Mouse (Mus musculus): ENCODE results near the gene Igf2bp3.
A peak's percentile ranks its signal among the peaks of the same experiment; 100 is the strongest.

The Igf2bp3 gene

DNA sequence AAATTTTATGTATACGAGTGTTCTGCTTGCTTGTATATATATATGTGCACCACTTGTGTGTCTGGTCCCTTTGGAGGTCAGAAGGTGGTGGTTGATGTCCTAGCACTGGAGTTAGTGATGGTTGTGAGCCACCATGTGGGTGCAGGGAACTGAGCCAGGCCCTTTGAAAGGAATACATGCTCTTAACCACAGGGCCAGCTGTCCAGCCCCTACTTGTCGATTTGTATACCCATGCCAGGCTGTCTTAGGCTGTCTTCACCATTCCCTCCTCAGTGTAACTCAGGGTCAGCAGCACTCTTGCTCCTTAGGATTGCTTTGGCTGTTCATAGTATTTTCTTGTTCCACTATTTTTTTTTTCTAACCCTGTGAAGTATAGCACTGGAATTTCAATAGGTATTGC, 136.9 kb downstream of the Igf2bp3 start:
- DNase-seq (ENCODE audit: extremely low spot score, low spot score), result no peak

DNA sequence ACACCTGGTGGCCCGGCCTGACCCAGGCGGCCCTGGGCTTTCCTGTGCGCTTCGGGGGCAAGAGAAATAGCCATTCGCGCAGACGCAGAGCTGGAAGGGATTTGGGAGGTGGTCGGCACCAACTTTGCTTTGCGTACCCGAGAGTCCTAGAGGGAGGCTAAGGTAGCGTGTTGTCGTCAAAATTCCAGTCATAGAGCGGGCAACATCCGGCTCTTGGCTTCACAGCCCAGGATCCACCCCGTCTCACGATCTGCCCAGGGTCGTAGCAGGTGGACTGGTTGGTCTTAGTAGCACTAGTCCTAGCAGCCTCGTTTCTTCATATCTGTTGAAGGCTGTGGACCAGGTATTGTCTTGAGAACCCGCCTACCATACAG, 140.7 kb downstream of the Igf2bp3 start:
- DNase-seq (ENCODE audit: extremely low spot score, low spot score), result no peak

DNA sequence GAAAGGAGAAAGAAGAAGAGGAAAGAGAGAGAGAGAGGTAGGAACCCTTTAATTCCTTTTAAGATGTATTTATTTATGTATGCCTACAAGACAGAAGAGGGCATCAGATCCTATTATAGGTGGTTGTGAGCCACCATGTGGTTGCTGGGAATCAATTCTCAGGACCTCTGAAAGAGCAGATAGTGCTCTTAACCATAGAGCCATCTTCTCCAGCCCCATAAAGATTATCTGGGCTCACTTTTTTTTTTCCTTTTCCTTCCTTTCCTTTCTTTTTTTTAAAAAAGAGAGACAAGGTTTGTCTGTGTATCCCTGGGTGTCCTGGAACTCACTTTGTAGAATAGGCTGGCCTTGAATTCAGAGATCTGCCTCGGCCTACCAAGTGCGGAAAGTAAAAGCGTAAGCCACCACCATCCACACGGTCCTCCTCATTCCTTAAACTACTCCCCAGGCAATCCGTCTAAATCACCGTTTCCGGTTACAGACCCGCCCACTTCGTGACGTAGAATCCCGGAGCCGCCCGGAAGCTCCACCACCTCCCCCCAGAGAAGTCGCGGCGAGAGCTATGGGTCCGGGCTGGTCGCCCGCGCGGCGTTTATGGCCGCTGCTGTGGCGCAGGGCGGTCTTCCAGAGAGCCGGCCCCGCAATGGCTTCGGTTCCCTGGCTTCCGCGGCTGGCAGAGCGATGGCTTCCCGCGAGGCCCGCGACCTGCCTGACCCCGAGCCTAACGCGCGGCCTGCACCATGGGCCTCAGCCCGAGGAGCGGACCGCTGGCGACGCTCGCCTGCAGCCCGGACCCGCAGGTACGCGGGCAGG, 141.2 kb downstream of the Igf2bp3 start, which contains the start of gene Malsu1:
Malsu1 (plus strand) TSS at position 492 of the 813 bp plus-strand sequence.
- peak; percentile 96 for DNase-seq (ENCODE audit: extremely low spot score, low spot score)

DNA sequence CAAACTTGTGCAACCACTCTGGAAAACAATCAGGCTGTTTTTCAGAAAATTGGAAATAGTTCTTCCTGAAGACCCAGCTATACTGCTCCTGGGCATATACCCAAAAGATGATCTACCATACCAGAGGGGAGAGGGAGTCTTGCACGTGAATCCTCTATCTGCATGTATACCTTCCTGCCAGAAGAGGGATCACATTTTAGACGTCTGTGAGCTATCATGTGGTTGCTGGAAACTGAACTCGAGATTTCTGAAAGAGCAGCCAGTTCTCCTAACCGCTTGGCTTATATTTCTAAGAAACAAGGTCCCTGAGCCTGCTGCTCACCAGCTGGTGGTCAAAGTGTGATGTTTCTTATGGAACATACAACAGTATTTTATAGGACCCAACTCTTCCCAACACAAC, 146.4 kb downstream of the Igf2bp3 start:
- DNase-seq (ENCODE audit: extremely low spot score, low spot score), result no peak

DNA sequence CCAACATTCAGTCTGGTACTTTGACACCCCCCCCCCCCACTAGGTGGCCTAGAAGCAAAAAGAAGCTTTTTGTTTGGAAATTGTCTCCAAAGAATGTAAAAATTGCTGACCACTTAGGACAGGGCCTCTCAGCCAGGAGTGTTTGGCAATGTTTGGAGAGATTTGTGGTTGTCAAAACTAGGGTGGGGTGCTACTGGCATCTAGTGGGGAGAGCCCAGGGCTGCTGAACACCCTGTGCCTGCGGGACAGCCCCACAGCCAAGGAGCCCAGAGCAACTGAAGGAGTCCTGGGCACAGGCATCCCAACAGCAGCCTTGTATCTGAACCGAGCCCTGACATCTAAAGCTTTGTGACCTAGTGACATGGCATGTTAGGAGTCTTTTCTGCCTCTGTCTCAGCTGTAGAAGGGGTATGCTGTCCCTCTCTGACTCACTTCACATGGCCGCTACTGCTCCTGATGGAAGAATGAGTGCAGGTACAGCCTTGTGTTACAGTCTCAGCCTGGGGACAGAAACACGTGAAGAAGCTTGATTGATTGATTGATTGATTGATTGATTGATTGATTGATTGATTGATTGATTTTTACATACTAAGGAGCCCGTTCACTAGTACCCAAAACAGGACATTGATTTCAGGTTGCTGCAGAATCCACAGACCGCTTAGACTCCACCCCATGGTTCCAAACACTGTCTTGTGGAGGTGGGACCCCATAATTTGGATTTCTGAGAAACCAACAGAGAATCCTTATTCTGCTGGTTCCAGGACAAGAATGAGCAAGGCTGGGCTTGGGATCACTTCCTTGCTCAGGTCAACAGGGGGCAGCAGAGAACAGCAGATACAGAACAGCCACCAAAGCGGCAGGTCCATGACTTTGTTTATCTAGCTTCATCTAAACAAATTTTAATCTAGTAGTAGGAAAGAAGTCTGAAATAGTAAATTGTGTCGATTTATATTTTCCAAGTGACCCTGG, 157.4 kb downstream of the Igf2bp3 start:
- DNase-seq (ENCODE audit: extremely low spot score, low spot score), result peak; percentile 60

DNA sequence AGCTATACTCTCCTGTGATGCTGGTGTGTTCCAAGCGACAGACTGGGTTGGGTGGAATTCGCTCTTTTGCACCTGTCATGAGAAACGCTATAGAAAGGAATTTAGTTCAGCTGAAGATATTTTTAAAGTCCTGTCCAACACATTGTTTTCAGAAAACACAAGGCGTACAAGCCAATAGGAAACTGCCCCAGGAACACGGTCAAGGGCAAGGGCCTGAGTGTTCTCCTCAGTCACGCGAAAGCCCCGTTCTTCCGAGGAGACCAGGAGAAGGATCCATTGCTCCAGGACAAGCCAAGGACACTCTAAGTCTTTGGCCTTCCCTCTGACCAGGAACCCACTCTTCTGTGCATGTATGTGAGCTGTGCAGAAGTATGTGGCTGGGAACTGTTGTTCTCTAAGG, 158.7 kb downstream of the Igf2bp3 start:
- no peak for DNase-seq (ENCODE audit: extremely low spot score, low spot score)

DNA sequence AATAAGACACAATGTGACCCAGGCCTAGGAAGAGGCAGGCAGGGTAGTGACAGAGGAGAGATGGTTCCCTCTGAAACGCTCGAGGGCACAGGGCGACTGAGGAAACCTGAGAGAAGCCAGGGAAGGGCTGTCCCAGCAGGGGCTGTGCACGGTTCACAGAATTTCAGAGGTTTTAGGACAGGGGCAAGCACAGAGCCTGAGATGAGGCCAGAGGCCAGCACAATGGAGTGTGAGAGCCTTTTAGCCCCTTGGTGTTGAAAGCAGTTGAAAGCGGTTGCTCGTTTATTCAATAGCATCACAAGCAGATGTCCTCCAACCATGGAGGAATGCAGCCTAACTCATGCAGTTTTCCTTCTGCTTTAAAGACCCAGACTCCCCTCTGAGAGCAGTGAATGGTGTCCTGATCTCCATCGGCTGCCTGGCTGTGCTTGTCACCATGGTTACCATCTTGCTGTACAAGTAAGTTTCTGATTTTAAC, 159.5 kb downstream of the Igf2bp3 start:
- DNase-seq (ENCODE audit: extremely low spot score, low spot score), result peak; percentile 54

DNA sequence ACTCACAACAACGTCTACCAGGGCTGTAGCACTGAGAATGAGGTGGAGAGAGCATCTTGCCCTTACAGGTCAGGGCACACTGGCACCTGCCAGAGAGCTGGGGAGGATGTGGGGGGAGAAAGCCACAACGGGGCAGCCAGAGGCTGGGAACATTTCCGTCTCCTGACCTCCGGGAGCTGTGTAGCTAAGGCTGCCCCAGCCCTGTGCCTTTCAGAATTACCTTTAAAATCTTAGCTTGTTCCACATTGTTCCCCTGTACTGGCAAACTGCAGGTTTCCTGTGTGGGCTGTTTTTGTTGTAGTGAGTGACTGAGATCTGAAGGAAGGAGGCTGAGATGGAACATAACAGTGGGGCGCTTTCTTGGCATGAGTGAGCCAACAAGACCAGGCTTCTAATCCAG, 162.6 kb downstream of the Igf2bp3 start:
- DNase-seq (ENCODE audit: extremely low spot score, low spot score), result no peak

DNA sequence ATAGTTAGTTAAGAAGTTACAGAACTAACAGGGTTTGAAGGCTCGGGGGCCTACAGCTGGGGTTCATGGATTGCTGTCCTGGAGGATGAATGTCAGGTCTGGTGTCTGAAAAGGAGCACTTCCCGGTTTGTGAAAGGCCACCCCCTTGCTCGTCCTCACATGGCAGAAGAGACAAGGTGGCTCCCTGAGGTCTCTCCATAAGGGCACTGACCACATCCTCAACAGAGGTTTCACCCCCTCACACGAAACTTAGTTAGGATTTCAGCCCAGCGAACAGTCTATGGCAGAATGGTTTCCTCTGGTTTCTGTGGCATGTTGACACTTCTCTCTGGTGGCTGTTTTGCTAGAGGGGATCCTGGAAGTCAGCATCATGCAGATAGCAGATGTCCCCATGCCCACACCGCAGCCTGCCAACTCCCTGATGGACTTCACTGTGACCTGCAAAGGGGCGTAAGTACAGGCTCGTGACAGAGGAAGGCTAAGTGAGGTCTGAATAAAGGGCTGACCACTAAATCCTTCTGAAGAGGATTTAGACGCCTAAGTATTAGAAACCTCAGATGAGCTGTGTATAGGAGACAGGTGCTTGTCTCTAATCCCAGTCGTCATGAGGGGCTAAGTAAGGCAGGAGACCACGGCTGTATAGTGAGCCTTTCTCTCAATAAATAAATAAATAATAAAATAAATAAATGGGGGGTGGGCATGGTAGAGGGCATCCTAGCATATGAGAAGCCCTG, 163.9 kb downstream of the Igf2bp3 start:
- DNase-seq (ENCODE audit: extremely low spot score, low spot score), result no peak

DNA sequence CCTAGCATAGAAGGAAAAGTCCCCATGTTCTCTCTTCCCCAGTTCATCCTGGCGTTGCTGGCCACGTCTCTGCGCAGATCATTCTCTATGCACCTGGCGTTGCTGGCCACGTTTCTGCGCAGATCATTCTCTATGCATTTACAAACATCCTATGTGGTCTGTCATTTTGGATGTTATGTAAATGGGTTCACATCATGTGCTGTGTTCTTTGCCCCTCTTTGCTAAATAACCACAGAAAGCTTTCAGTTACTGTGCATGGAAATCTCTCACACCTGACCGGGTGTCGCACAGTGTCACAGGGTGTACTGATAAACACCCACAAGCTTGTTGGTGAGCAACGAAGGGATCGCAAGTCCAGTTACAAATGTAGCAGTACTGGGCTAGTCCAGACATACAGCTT, 166.4 kb downstream of the Igf2bp3 start:
- DNase-seq (ENCODE audit: extremely low spot score, low spot score), result no peak

DNA sequence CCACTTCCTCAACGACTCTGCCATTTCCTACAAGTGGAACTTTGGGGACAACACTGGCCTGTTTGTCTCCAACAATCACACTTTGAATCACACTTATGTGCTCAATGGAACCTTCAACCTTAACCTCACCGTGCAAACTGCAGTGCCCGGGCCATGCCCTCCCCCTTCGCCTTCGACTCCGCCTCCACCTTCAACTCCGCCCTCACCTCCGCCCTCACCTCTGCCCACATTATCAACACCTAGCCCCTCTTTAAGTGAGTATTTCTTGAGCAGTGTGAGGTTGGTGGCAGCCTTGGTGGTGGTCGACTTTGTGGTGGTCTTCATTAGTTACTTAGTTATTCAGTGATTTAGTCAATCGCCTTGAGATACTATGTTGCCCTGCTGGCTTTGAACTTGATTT, 166.9 kb downstream of the Igf2bp3 start:
- DNase-seq (ENCODE audit: extremely low spot score, low spot score), result no peak

DNA sequence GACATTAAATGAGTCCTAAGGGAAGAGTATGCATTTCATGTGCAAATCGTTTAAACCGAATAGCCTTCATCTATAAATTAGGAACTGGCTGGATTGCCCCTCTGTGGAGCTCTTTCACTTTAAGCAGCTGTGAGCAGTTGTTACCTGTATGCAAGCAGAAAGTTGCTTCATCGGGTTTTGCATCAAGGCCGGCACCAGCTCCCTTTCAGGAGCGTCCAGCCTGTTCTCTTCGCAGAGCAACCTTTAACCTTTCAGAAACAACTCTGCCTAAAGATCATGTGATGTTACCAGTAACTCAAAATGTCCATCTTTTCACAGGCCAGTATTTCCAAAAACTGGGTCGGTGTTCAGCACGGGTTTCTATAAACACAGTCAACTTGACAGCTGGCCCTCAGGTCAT, 167.8 kb downstream of the Igf2bp3 start:
- DNase-seq (ENCODE audit: extremely low spot score, low spot score), result no peak

DNA sequence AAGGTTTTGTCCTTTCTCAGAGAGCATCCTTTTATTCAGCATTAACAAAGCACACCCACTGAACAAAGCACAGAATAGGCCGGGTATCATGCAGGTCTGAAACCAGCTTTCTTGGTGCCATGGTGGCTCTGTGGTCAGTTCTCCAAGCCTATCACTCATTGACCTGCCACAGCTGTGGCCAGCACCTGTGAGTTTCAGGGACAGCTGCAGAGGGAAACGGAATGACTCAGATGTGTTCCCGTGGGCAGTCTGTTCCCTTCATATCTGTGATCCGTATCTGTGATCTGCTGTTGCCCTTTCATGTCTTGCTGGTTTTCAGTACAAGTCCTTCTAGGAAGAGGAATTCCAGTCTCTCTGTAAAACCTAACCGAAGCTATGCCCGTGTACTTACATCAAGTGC, 168.3 kb downstream of the Igf2bp3 start:
- no peak for DNase-seq (ENCODE audit: extremely low spot score, low spot score)

DNA sequence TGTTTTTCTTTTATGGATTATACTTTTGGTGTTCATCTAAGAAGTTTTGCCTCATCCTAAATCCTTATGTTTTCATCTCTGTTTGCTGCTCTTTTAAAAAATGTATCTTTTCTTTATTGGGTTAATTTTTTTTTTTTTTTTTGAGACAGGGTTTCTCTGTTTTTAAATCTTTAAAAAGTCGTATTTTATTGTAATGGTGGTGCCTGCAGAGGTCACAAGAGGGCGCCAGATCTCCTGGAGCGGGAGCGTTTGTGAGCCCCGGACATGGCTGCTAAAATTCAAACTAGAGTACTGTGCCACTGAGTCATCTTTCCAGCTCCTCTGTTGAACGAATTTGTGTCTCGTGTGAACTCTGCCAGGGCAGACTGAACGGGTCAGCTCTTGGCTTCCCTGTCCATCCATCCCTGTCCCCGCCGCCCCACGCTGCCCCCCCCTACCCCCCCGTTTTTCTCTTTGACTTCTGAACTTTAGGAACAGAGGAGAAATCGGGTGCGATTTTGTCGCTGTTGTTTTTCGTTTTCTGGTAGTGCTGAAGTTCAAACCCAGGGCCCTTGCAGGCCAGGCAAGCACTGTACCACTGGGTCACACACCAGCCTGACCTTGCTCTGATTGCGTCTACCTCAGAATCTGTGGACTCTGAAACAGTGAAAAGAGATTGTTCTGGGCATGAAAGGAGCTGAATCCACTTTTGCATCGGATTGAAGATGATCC, 175.1 kb downstream of the Igf2bp3 start:
- peak; percentile 53 for DNase-seq (ENCODE audit: extremely low spot score, low spot score)

DNA sequence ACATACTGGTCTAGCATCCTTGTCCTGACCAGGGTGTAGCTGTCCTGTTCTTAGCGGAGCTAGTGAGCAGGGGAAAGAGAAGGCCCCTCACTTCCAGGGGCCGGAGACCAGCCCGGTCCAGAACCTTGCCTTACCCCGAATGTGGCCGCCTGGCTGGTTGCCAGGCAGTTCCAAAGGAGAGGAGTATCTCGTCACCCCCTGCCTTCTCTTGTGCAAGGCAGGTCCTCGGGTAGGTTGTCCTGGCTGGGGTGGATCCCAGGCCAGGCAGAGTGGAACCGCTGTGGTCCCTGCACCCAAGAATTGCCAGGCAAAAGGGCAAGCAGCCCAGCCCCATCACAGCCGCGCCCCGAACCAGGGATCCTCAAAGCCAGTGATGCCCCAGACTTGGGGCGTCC, 177.5 kb downstream of the Igf2bp3 start:
- no peak for DNase-seq (ENCODE audit: extremely low spot score, low spot score)

DNA sequence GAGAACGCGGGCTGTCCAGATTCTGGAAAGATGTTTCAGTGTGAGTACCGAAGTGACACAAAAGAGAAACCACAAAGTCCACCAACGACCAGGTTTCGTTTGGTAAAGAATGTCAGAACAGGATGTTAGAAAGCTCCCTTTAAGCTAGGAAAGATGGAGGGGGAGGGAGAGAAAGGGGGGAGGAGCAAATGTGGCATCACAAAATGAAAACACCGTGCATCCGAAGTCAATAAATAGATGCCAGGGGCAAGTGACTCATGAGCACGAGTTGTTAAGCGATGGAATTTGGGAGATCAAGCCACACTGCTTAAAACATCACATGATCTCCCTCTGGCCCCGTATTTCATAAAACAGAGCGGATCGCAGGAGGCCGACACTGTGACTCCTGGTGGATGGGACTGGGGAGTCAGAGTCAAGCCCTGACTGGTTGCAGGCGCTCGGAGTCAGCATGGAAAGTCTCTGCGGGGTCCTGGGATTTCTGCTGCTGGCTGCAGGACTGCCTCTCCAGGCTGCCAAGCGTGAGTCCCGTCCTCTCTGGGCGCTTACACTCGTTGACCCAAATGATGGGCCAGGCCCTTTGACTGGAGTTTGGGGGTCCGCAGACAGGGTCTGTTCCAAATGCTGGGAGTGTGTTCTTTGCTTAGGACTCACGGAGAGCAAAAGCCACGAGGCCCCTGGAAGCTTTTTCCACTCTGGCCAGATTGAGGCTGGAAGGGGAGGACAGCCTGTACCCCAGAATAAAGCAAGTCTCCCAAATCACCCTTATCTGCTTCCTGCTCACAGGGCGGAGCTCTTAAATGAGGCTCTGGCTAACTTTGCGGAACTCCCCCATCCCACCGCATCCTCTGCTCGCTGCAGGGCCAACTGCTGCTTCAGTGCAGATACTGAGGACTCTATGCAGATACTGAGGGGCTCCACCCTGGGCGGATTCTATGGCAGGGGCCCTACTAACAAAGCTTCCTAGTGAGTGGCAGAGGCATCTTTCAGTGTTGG, 178.2 kb downstream of the Igf2bp3 start, which contains the start of gene Gpnmb:
Gpnmb (plus strand) TSS at position 272 of the 993 bp plus-strand sequence.
- DNase-seq (ENCODE audit: extremely low spot score, low spot score), result no peak

Measured in neural tube, embryonic 10.5 days (tissue).